Mouse (Mus musculus): ENCODE data around the gene Kif26b.

GRCm38 (mm10) chr1:178483854-178484253 is 45.1 kb upstream of the Kif26b start:
- no peak for TF ChIP-seq CTCF (IDR thresholded peaks at IDR 0.05; ENCODE audit: insufficient read depth, low read depth, low read length)
- no peak for TF ChIP-seq POLR2A (IDR thresholded peaks at IDR 0.05; ENCODE audit: insufficient read depth, low read depth, low read length)
